Mouse (Mus musculus) forebrain, embryonic 15.5 days (tissue): ENCODE measurements at regions not wholly inside any gene's neighbourhood (a gene's known extent, or its start where the extent isn't known, plus 50 kb on each side); places are given as distances from the start of the nearest gene placed in this dataset.

Experiments
- ATAC-seq: fragments of 200-750 bp; cut with Nextera tagmentation; replicated peaks from 2 replicates; pipeline ENCODE4 v1.8.0; 2017; ENCODE audit warnings: mild to moderate bottlenecking, moderate TSS enrichment, moderate library complexity
- H3K27ac ChIP-seq: fragments of 300-500 bp; sonication (generic); replicated peaks from 2 replicates; pipeline ENCODE4 v1.5.1; 2015; ENCODE audit warnings: mild to moderate bottlenecking, inconsistent platforms
- H3K27me3 ChIP-seq: fragments of 300-500 bp; sonication (generic); 2 replicates; pipeline ENCODE4 v1.6.1; 2015; ENCODE audit warnings: inconsistent platforms
- H3K36me3 ChIP-seq: fragments of 300-500 bp; sonication (generic); 2 replicates; pipeline ENCODE4 v1.6.1; 2015; ENCODE audit warnings: mild to moderate bottlenecking, inconsistent platforms
- H3K4me1 ChIP-seq: fragments of 300-500 bp; sonication (generic); 2 replicates; pipeline ENCODE4 v1.6.1; 2015; ENCODE audit warnings: inconsistent platforms
- H3K4me2 ChIP-seq: fragments of 300-500 bp; sonication (generic); replicated peaks from 2 replicates; pipeline ENCODE4 v1.6.1; 2015; ENCODE audit warnings: mild to moderate bottlenecking, inconsistent platforms
- H3K4me3 ChIP-seq: fragments of 300-500 bp; sonication (generic); 2 replicates; pipeline ENCODE4 v1.5.1; 2015; ENCODE audit warnings: mild to moderate bottlenecking, inconsistent platforms
- H3K9ac ChIP-seq: fragments of 300-500 bp; sonication (generic); replicated peaks from 2 replicates; pipeline ENCODE4 v1.6.1; 2015; ENCODE audit warnings: mild to moderate bottlenecking, inconsistent platforms
- H3K9me3 ChIP-seq: fragments of 300-500 bp; sonication (generic); 2 replicates; pipeline ENCODE4 v1.6.1; 2016; ENCODE audit warnings: inconsistent platforms
- WGBS: fragments of 180-500 bp; shearing (Covaris S2); methylation state at CpG from one replicate; pipeline ENCODE4 v1.1.7; 2015; ENCODE audit warnings: mixed read lengths; 5-methylcytosine and 5-hydroxymethylcytosine counted together

DNA sequence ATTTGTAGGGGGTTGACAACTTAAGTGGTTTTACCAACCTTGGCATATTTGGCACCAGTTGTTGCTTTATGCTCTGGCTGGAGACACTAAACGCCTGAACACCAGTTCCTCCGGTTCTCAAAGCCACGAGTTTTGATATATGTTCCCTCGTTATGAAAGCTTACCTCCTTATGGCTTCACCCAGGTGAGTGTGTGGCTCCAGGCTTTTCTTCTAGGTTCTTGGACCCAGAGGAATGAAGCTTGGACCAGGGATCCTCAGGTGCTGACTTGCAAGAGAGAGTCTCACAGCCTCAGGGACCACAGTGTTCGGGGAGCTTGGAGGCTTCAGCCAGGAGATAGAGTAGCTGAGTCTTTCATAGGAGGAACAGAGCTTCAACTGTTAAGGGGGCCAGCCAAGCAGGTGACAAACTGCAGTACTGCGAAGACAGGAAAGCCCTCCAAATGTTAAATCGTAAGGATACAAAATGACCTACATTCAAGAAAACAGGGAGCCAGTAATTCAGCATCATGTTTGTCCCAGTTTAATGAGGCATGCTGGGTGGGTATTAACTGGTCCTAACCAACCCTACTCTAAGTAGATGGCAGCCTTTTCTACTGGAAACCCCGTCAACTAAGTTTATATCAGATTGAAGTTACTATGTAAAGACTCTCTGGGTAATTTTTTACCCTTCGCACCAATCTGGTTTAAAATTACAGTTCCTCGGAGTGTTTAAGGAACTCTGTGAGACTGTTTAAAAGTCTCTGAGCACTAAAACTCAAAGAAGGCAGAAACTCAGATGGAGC, 307.9 kb downstream of the Mtx2 start:
- no peak overlapping the region for H3K4me2 ChIP-seq
- H3K27ac ChIP-seq, result no peak overlapping the region
- 78% methylated on average over 10 of the region's 10 CpGs for WGBS
- H3K9ac ChIP-seq, result no peak overlapping the region
- no peak for ATAC-seq
- H3K4me3 ChIP-seq, result no peak overlapping the region
- H3K36me3 ChIP-seq, result no peaks in the 10 kb centered on the region
- H3K4me1 ChIP-seq, result peaks cover 11% of the 10 kb centered on the region
- peaks cover 46% of the 10 kb centered on the region for H3K27me3 ChIP-seq
- no peaks in the 10 kb centered on the region for H3K9me3 ChIP-seq

DNA sequence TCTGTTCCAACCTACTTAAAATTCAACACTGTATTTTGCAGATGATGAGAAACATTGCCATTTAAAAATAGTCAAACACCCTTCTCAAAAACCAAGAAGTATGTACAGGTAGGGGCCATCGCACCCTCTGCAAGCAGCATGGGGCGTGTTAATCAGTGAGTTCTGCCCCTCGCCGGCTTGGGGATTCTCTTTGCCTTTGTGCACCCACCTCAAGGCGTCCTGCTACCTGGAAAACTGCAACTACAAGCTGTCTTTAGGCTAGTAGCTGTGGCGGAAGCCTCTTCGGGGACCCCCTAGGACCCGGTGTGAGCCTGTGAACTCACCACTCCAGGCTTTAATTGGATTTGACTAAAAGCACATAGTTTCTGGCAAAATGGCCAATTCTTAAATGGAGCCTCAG, 311.0 kb downstream of the Mtx2 start:
- 7% methylated on average over 8 of the region's 8 CpGs for WGBS
- no peak overlapping the region for H3K4me2 ChIP-seq

DNA sequence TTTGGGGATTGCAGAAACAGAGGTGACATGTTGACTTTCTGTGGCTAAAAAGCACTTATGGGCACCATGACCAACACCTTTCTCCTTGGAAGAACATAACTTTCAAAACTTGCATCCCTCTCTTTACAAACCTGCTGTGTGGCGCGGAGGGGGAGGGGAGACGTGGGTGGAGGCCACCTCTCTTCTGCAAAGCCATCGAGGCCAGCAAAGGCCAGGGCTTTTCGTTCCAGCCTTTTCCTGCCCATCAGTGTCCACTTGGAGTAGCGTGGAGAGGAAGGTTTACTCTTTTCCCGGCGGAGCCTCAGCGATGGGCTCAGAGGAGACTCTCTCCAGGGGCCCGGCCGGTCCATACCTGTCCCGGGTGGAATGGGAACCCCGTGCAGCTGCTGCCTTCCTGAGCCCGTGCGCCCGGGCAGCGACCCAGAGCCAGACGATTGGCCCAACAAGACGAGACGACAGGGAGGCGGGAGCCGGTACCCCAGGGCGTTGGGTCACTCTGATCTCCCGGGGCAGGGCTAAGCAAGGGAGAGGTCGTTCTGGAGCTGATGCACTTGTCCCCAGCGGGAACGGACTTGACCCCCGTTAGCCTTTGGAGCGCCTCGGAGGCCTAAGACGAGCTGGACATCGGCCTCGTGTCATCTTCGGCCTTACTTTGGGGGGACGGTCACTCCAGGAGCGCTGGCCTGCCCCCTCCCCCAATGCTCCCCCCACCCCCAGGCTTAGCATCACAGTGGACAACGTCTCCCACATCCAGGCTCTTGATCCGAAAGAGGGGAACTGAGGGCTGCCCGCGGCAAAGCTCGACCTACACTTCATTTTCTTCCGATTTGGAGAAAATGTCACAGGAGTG, 311.8 kb downstream of the Mtx2 start:
- peak overlapping the region; percentile 31 for H3K9ac ChIP-seq
- ATAC-seq, result no peak
- H3K36me3 ChIP-seq, result no peaks in the 10 kb centered on the region
- no peaks in the 10 kb centered on the region for H3K9me3 ChIP-seq
- peak overlapping the region; percentile 59 for H3K4me2 ChIP-seq
- no peak overlapping the region for H3K27ac ChIP-seq
- peaks cover 71% of the 10 kb centered on the region for H3K27me3 ChIP-seq
- peak overlapping the region; percentile 36 for H3K4me3 ChIP-seq
- H3K4me1 ChIP-seq, result peaks cover 11% of the 10 kb centered on the region
- WGBS, result 2% methylated on average over 42 of the region's 42 CpGs

More for the DNA sequence above, 311.0 kb downstream of the Mtx2 start:
- peaks cover 71% of the 10 kb centered on the region for H3K27me3 ChIP-seq
- H3K27ac ChIP-seq, result no peak overlapping the region
- no peaks in the 10 kb centered on the region for H3K36me3 ChIP-seq
- peaks cover 11% of the 10 kb centered on the region for H3K4me1 ChIP-seq
- H3K4me3 ChIP-seq, result no peak overlapping the region
- no peak for ATAC-seq
- H3K9ac ChIP-seq, result no peak overlapping the region
- no peaks in the 10 kb centered on the region for H3K9me3 ChIP-seq

DNA sequence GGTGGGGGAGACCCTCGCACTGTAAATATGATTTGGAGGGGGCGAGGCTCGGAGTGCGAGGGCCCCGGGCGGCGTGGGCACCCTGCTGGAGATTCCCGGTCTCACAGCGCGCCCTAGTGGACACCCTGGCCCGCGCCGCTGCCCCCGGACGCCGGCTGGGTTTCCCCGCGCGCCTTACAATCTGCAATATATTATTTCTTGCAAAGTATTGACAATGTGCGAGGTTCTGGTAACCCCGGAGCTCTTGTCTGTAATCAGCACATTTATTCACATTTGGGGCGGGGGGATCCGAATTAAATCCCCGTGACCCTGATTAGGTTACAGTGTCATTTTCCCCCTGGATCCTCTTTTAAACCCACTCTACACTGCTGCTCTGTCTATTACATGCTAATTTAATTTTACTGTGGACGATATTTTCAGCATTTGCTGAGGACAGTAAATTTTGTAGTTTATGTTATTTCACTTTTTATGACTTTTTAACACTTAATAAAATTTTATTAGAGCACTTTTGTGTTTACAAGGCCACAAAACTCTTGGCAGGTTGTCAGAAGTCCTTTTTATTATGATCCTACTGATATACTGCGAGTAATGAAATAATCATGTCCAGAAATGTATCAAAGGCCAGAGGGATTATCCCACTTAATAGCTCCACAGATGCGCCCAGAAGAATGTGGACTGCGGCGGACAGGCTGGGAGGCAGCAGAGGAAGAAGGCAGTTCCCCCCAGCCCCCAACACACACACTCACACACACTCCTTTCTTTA, 312.6 kb downstream of the Mtx2 start:
- ATAC-seq, result peak; percentile 72

DNA sequence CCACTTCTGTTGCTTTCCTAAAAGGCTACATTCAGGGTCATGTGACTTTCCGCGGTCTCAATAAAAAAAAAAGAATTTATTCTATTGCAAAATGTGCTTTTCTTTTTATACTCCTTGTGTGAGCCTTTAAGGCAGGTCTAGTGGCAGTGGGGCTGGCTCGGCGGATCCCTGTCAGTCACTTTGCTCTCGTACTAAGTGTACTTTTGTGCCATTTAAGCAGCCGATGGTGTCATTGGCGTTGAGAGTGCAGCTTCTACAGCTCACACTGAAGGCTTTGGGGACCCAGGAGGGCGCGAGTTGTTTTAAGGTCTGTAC, 313.1 kb downstream of the Mtx2 start:
- ATAC-seq, result no peak
- H3K4me3 ChIP-seq, result no peak overlapping the region
- 25% methylated on average over 9 of the region's 9 CpGs for WGBS
- peaks cover 66% of the 10 kb centered on the region for H3K27me3 ChIP-seq
- no peaks in the 10 kb centered on the region for H3K9me3 ChIP-seq
- H3K4me2 ChIP-seq, result no peak overlapping the region
- peaks cover 11% of the 10 kb centered on the region for H3K4me1 ChIP-seq
- H3K9ac ChIP-seq, result no peak overlapping the region
- no peaks in the 10 kb centered on the region for H3K36me3 ChIP-seq
- no peak overlapping the region for H3K27ac ChIP-seq

More for the DNA sequence above, 312.6 kb downstream of the Mtx2 start:
- Histone ChIP-seq H3K4me1 (peaks cover 11% of the 10 kb centered on the region), H3K9me3 (no peaks in the 10 kb centered on the region), H3K9ac (peak overlapping the region; percentile 31), H3K27ac (no peak overlapping the region), H3K4me3 (peak overlapping the region; percentile 36), H3K4me2 (peak overlapping the region; percentile 59), H3K27me3 (peaks cover 71% of the 10 kb centered on the region), H3K36me3 (no peaks in the 10 kb centered on the region)
- 2% methylated on average over 29 of the region's 29 CpGs for WGBS

DNA sequence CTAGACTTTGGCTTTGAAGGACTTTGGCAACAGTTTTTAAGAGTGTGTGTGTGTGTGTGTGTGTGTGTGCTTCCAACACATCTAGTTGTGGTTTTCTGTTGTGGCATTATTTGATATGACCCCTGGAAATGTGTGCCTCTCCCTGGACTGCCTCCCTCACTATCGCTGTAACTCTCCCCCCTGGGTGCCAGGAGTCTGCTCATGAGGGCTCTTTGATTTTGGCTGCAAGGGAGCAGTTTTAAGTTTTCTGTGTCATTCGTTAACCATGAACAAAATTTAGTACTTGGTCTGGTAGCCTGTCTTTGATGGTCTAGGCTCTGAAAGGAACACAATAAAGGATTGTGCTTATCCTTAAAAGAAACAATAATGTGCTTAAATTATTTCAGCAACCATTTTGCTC, 313.9 kb downstream of the Mtx2 start:
- H3K27me3 ChIP-seq, result peaks cover 57% of the 10 kb centered on the region
- no peak overlapping the region for H3K27ac ChIP-seq
- no peaks in the 10 kb centered on the region for H3K36me3 ChIP-seq
- no peak overlapping the region for H3K4me3 ChIP-seq
- H3K9me3 ChIP-seq, result no peaks in the 10 kb centered on the region
- no peak for ATAC-seq
- no peak overlapping the region for H3K9ac ChIP-seq
- peaks cover 11% of the 10 kb centered on the region for H3K4me1 ChIP-seq
- WGBS, result 45% methylated on average over 2 of the region's 2 CpGs
- H3K4me2 ChIP-seq, result no peak overlapping the region

DNA sequence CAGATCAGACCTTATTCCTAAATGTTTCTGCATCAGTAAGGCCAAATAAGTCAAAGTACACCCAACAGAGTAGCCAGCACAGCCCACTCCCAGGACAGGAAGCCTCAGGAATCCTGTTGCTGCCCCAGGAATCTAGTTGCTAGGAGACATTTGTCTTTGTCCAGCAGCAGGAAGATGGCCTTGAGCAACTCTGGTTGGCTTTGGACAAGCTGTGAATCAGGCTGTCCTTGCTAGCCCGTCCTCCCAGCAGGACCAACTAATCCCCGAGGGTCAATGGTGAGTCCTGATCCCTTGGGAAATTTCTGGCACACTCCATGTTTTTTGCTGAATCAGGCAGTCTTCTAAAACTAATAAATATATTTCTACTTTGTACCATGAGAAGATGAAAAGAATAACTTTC, 317.1 kb downstream of the Mtx2 start:
- Histone ChIP-seq H3K4me3 (no peak overlapping the region), H3K4me2 (no peak overlapping the region), H3K9me3 (no peaks in the 10 kb centered on the region), H3K4me1 (peaks cover 5% of the 10 kb centered on the region), H3K27me3 (peaks cover 36% of the 10 kb centered on the region), H3K27ac (no peak overlapping the region), H3K9ac (no peak overlapping the region), H3K36me3 (no peaks in the 10 kb centered on the region)
- WGBS, result 6% methylated on average over 2 of the region's 2 CpGs
- ATAC-seq, result no peak

DNA sequence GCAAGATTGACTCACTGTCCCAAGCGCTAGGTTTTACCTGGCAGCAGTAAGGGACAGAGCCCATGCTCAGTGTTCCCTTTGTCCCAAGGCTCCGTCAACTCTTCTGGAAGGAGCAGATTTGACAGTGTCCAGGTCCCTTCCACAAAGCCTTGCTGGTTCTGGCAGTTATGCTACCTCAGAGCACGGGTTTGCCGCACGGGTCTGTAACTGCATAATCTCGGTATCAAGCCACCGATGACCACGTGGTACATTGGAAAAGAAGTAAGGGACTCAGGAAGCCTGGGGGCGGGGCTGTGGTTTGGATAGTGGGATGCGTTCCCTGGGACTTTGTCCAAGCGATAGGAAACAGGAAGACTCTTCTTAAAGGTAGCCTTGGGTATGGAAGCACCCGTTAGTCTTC, 319.3 kb downstream of the Mtx2 start:
- WGBS, result 89% methylated on average over 12 of the region's 12 CpGs
- Histone ChIP-seq H3K9me3 (no peaks in the 10 kb centered on the region), H3K4me3 (no peak overlapping the region), H3K4me1 (no peaks in the 10 kb centered on the region), H3K27me3 (peaks cover 16% of the 10 kb centered on the region; the same call in 1 of the 2 replicates), H3K9ac (no peak overlapping the region), H3K4me2 (no peak overlapping the region), H3K36me3 (no peaks in the 10 kb centered on the region), H3K27ac (no peak overlapping the region)
- no peak for ATAC-seq

DNA sequence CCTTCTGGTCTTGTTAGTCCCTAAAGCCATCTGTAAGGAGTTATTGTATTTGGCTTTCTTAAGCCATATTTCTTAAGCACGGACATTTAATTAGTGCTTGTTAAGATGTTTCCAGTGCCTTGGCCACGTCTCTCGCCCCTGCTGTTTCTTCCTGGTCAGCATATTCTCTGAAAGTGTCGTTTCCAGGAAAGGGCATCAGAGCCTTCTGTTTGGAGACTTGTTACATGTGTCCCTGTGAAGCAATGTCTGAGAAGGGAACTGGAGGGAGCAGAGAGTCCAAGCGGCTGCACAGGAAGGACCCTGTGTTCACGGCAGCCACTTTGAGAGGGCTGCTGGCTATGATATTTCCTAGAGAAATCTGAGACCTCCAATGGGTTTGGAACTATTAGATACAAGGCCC, 320.7 kb downstream of the Mtx2 start:
- no peak for ATAC-seq
- no peak overlapping the region for H3K27ac ChIP-seq
- no peaks in the 10 kb centered on the region for H3K36me3 ChIP-seq
- H3K4me1 ChIP-seq, result peaks cover 6% of the 10 kb centered on the region; the same call in 1 of the 2 replicates
- no peak overlapping the region for H3K4me3 ChIP-seq
- no peak overlapping the region for H3K9ac ChIP-seq
- H3K9me3 ChIP-seq, result no peaks in the 10 kb centered on the region
- H3K4me2 ChIP-seq, result no peak overlapping the region
- WGBS, result 48% methylated on average over 6 of the region's 6 CpGs
- H3K27me3 ChIP-seq, result 0 out of 2 replicates have a peak, but pooled peaks cover 6% of the 10 kb centered on the region

DNA sequence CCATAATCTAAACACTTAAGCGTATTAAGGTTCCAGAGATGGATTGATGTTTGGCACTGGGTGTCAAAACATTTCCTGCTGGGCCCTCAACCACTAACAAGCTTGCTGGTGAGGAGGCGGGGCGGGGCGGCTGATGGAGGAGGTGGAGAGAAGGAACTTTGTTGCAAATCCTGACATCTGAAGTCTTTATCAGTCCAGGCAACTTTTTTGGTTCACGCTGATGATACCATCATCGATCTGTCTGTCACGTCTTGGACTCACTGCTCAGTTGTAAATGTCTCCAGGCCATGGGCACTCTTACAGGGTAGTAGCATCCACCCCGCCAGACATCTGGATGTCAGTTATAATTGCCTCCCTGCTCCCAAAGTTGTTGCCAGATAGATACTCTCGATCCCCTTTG, 321.8 kb downstream of the Mtx2 start:
- Histone ChIP-seq H3K4me3 (no peak overlapping the region), H3K36me3 (no peaks in the 10 kb centered on the region), H3K27ac (no peak overlapping the region), H3K4me1 (peaks cover 6% of the 10 kb centered on the region; the same call in 1 of the 2 replicates), H3K9me3 (no peaks in the 10 kb centered on the region), H3K27me3 (0 out of 2 replicates have a peak, but pooled peaks cover 3% of the 10 kb centered on the region), H3K9ac (no peak overlapping the region), H3K4me2 (no peak overlapping the region)
- no peak for ATAC-seq
- 72% methylated on average over 9 of the region's 9 CpGs for WGBS

DNA sequence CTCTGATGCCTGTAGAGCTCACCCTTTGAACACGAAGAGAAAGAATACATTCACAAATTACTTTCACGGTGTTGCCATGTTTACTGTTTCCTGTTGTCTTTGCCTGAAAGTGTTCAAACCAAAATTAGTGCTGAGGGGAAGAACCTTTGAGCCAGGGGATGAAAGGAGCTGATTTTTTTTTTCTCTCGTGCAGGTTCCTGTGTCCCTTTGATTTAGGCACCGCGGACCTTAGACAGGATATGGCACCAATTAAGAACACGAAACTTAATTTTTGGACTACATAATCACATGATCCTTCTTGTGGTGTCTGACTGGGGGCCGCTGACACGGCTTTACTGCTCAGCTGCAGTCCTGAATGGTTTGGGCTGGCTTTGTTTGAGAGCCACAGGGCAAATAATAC, 322.4 kb downstream of the Mtx2 start:
- H3K27ac ChIP-seq, result no peak overlapping the region
- peaks cover 6% of the 10 kb centered on the region; the same call in 1 of the 2 replicates for H3K4me1 ChIP-seq
- WGBS, result 37% methylated on average over 8 of the region's 8 CpGs
- H3K9me3 ChIP-seq, result no peaks in the 10 kb centered on the region
- no peaks in the 10 kb centered on the region for H3K36me3 ChIP-seq
- H3K4me3 ChIP-seq, result no peak overlapping the region
- no peak for ATAC-seq
- H3K4me2 ChIP-seq, result no peak overlapping the region
- 0 out of 2 replicates have a peak, but pooled peaks cover 3% of the 10 kb centered on the region for H3K27me3 ChIP-seq
- no peak overlapping the region for H3K9ac ChIP-seq

DNA sequence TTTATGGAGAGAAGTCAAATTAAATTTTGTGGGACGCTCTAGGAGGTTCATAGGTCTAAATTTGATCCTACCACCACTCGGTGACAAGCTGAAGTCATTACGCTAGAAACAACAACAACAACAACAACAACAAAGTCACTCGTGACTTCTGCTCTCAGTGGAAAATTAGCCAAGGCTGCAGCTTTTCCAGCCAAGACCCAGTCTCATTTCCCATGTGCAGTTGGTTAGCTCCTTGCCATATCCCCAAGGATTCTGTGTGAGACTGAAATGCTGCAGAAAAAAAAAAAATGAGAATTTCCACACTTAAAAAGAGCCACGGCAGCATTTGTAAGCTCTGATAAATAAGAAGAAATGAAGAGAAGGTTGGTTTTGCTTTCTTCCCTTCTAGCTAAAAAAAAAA, 323.4 kb downstream of the Mtx2 start:
- no peak overlapping the region for H3K9ac ChIP-seq
- H3K4me1 ChIP-seq, result peaks cover 6% of the 10 kb centered on the region; the same call in 1 of the 2 replicates
- no peak overlapping the region for H3K27ac ChIP-seq
- no peaks in the 10 kb centered on the region for H3K36me3 ChIP-seq
- no peak overlapping the region for H3K4me3 ChIP-seq
- H3K9me3 ChIP-seq, result no peaks in the 10 kb centered on the region
- H3K27me3 ChIP-seq, result 0 out of 2 replicates have a peak, but pooled peaks cover 3% of the 10 kb centered on the region
- no peak overlapping the region for H3K4me2 ChIP-seq
- no peak for ATAC-seq
- WGBS, result 76% methylated on average over 5 of the region's 5 CpGs
